Mouse (Mus musculus) liver, embryonic 14.5 days (tissue): Measurements from ENCODE around the gene Ncs1.

ENCODE experiments used
- CTCF ChIP-seq: IDR thresholded peaks from 2 replicates; pipeline ENCODE4 v1.5.1; 2016; ENCODE audit warnings: antibody characterized with exemption, low read depth, control low read depth
- EP300 ChIP-seq: IDR thresholded peaks from 2 replicates; pipeline ENCODE4 v1.6.1; 2016; ENCODE audit warnings: antibody characterized with exemption, low read depth

- TF ChIP-seq CTCF (no peak), EP300 (no peak)
Measured at GRCm38 (mm10) chr2:31277810-31278209, 32.2 kb downstream of the Ncs1 start.
